Mouse (Mus musculus) gastrocnemius, postnatal 10 days (tissue): ENCODE measurements around the gene Npff. TPM values are rescaled to one million over a fixed set of nuclear protein-coding genes. Genes with fewer than 3 reads are reported as not detected.

ENCODE experiments used
- DNase-seq: peaks from one replicate; pipeline ENCODE4 v3.0.0; 2021; ENCODE audit warnings: mixed read lengths
- total RNA-seq, 2 experiments: library from RNA; stranded (reverse); gene quantifications; 2 replicates each; pipeline ENCODE4 v1.2.3; 2021

Npff gene
- total RNA-seq, 2 experiments from 2014 or later = 1.2 to 3.4 TPM

- no peak for DNase-seq
These were observed 20.6 kb downstream of the Npff start for GRCm38 (mm10) chr15:102503924-102504782.

- no peak for DNase-seq
These were observed 21.3 kb downstream of the Npff start, which contains the start of gene Gm10337 for GRCm38 (mm10) chr15:102503447-102503846. TSS of gene Gm10337 (plus strand) at chr15:102503722.

- no peak for DNase-seq
These were observed 22.4 kb downstream of the Npff start for GRCm38 (mm10) chr15:102502254-102502840.

- no peak for DNase-seq
These were observed 23.5 kb downstream of the Npff start for GRCm38 (mm10) chr15:102501084-102501814.

GRCm38 (mm10) chr15:102500479-102500878, 24.3 kb downstream of the Npff start:
- DNase-seq = no peak

GRCm38 (mm10) chr15:102499851-102500250, 24.9 kb downstream of the Npff start:
- DNase-seq = no peak

GRCm38 (mm10) chr15:102499370-102499769, 25.4 kb downstream of the Npff start:
- DNase-seq = no peak

GRCm38 (mm10) chr15:102498322-102498721, 26.4 kb downstream of the Npff start:
- no peak for DNase-seq

- no peak for DNase-seq
These were observed 37.1 kb downstream of the Npff start for GRCm38 (mm10) chr15:102487664-102488063.

- DNase-seq = no peak
These were observed 38.9 kb downstream of the Npff start for GRCm38 (mm10) chr15:102485853-102486252.

- no peak for DNase-seq
These were observed 41.6 kb downstream of the Npff start for GRCm38 (mm10) chr15:102483136-102483535.

- no peak for DNase-seq
These were observed 50.2 kb downstream of the Npff start for GRCm38 (mm10) chr15:102474520-102474919.

Other genes with a start within 250 kb of the Npff start
- gene Mfsd5, start 245.5 kb downstream of the Npff start, total RNA-seq = 10 to 100 TPM; 16.1 to 17.6 TPM
- 1 to 10 TPM; 5.3 to 7.8 TPM for gene Espl1, start 228.7 kb downstream of the Npff start, total RNA-seq
- gene Pfdn5, start 198.8 kb downstream of the Npff start, total RNA-seq = 100 to 1,000 TPM; 278 to 289 TPM
- gene Myg1, start 193.2 kb downstream of the Npff start, total RNA-seq = 10 to 100 TPM; 18.7 to 20.8 TPM
- gene Aaas, start 174.2 kb downstream of the Npff start, total RNA-seq = 10 to 100 TPM in 1 of 2 experiments, 1 to 10 TPM in 1; 7.8 to 11.1 TPM
- 1 to 10 TPM in 1 of 2 experiments, under 1 TPM in 1; 0.14 to 7.4 TPM for gene Sp7, start 157.8 kb downstream of the Npff start, total RNA-seq
- 10 to 100 TPM; 32.9 to 43.2 TPM for gene Sp1, start 118.8 kb downstream of the Npff start, total RNA-seq
- 1 to 10 TPM; 4.1 to 5.8 TPM for gene Amhr2, start 79.6 kb downstream of the Npff start, total RNA-seq
- 10 to 100 TPM; 11.3 to 14.5 TPM for gene Prr13, start 65.9 kb downstream of the Npff start, total RNA-seq
- 100 to 1,000 TPM; 476 to 508 TPM for gene Pcbp2, start 54.4 kb downstream of the Npff start, total RNA-seq
- not detected for gene Gm10337, start 21.2 kb downstream of the Npff start, total RNA-seq
- gene Map3k12, start 7.9 kb downstream of the Npff start, total RNA-seq = 1 to 10 TPM; 3.8 to 4.9 TPM
- 10 to 100 TPM; 45.7 to 49.2 TPM for gene Tarbp2, start 6.8 kb downstream of the Npff start, total RNA-seq
- gene Gm28047, start 100.1 kb upstream of the Npff start, total RNA-seq = under 1 TPM in 1 of 2 experiments, not detected in 1; 0.56 TPM
- 10 to 100 TPM; 62.9 to 79.6 TPM for gene Atf7, start 100.5 kb upstream of the Npff start, total RNA-seq
- 10 to 100 TPM; 34.2 to 41.1 TPM for gene Atp5g2, start 147.4 kb upstream of the Npff start, total RNA-seq
- gene Calcoco1, start 197.2 kb upstream of the Npff start, total RNA-seq = 10 to 100 TPM; 45.0 to 51.1 TPM